Mouse (Mus musculus): ENCODE measurements at regions not wholly inside any gene's neighbourhood (a gene's known extent, or its start where the extent isn't known, plus 50 kb on each side); places are given as distances from the start of the nearest gene placed in this dataset.

DNA sequence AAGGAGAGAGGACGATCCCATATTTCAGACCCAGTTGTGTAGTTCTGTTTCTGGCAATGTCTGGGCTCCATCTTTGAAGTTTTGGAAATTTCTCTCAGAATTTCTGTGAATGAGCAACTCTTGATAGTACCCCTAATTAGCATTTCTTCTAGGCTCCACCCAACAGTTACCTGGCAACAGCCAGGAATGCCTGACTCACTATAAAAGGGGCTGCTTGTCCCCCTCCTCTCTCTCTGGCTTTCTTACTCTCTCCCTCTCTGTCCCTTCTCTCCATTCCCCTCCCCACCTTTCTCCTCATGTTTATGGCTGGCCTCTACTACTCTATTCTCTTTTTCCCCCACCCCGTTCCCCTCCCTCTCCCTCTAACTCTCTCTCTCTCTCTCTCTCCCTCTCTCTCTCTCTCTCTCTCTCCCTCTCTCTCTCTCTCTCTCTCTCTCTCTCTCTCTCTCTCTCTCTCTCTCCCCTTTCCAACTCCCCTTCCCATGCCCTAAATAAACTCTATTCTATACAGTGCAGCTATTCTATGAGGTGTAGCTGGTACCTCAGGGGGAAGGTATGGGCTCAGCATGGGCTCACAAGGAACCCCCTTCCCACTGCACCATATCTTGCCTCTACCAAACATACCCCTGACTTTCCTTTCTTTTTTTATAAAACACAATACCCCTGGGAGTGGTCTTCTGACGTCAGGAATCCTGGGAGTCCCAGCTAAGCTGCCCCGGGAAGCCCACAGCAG, 118.7 kb upstream of the Prok2 start:
- Histone ChIP-seq H3K4me1 (no peaks in the 10 kb centered on the region), H3K27me3 (replicated peaks) (peaks cover 39% of the 10 kb centered on the region), H3K4me2 (no peak overlapping the region), H3K27ac (replicated peaks) (no peak overlapping the region), H3K9ac (no peak overlapping the region), H3K9me3 (no peaks in the 10 kb centered on the region), H3K4me3 (no peak overlapping the region), H3K36me3 (no peaks in the 10 kb centered on the region)
- 42% methylated on average over 4 of the region's 4 CpGs for WGBS
- ATAC-seq (ENCODE audit: extremely low read depth, insufficient number of reproducible peaks, low FRiP score, low TSS enrichment), result no peak

- 58% methylated on average over 3 of the region's 3 CpGs for WGBS
- Histone ChIP-seq H3K27me3 (replicated peaks) (peaks cover 39% of the 10 kb centered on the region), H3K27ac (replicated peaks) (no peak overlapping the region), H3K4me2 (no peak overlapping the region), H3K4me1 (no peaks in the 10 kb centered on the region), H3K9me3 (no peaks in the 10 kb centered on the region), H3K4me3 (no peak overlapping the region), H3K9ac (no peak overlapping the region), H3K36me3 (no peaks in the 10 kb centered on the region)
- ATAC-seq (ENCODE audit: extremely low read depth, insufficient number of reproducible peaks, low FRiP score, low TSS enrichment), result no peak
Measured at GRCm38 (mm10) chr6:99843507-99843906, 117.3 kb upstream of the Prok2 start.

- Histone ChIP-seq H3K27me3 (replicated peaks) (peaks cover 39% of the 10 kb centered on the region), H3K9me3 (no peaks in the 10 kb centered on the region), H3K36me3 (no peaks in the 10 kb centered on the region), H3K4me3 (no peak overlapping the region), H3K27ac (replicated peaks) (no peak overlapping the region), H3K4me2 (no peak overlapping the region), H3K4me1 (no peaks in the 10 kb centered on the region), H3K9ac (no peak overlapping the region)
- ATAC-seq (ENCODE audit: extremely low read depth, insufficient number of reproducible peaks, low FRiP score, low TSS enrichment), result no peak
Measured at GRCm38 (mm10) chr6:99842723-99843122, 116.5 kb upstream of the Prok2 start.

GRCm38 (mm10) chr6:99840823-99841222, 114.6 kb upstream of the Prok2 start:
- peaks cover 39% of the 10 kb centered on the region for H3K27me3 ChIP-seq (replicated peaks)
- no peak overlapping the region for H3K4me3 ChIP-seq
- H3K9me3 ChIP-seq, result no peaks in the 10 kb centered on the region
- no peak overlapping the region for H3K27ac ChIP-seq (replicated peaks)
- WGBS, result 79% methylated on average over 6 of the region's 6 CpGs
- H3K36me3 ChIP-seq, result no peaks in the 10 kb centered on the region
- no peak overlapping the region for H3K9ac ChIP-seq
- H3K4me1 ChIP-seq, result no peaks in the 10 kb centered on the region
- no peak overlapping the region for H3K4me2 ChIP-seq
- ATAC-seq (ENCODE audit: extremely low read depth, insufficient number of reproducible peaks, low FRiP score, low TSS enrichment), result no peak

GRCm38 (mm10) chr6:99833323-99833722, 107.1 kb upstream of the Prok2 start:
- H3K4me1 ChIP-seq, result no peaks in the 10 kb centered on the region
- H3K27ac ChIP-seq (replicated peaks), result no peak overlapping the region
- WGBS, result 17% methylated on average over 3 of the region's 3 CpGs
- no peaks in the 10 kb centered on the region for H3K36me3 ChIP-seq
- no peaks in the 10 kb centered on the region for H3K27me3 ChIP-seq (replicated peaks)
- peak; percentile 54; the same call in 1 of the 2 replicates for ATAC-seq (ENCODE audit: extremely low read depth, insufficient number of reproducible peaks, low FRiP score, low TSS enrichment)
- H3K4me2 ChIP-seq, result no peak overlapping the region
- H3K9ac ChIP-seq, result no peak overlapping the region
- no peak overlapping the region for H3K4me3 ChIP-seq
- no peaks in the 10 kb centered on the region for H3K9me3 ChIP-seq

GRCm38 (mm10) chr6:99827625-99828024, 101.4 kb upstream of the Prok2 start:
- Histone ChIP-seq H3K36me3 (no peaks in the 10 kb centered on the region), H3K4me3 (no peak overlapping the region), H3K4me1 (0 out of 2 replicates have a peak, but pooled peaks cover 1% of the 10 kb centered on the region), H3K9ac (no peak overlapping the region), H3K27me3 (replicated peaks) (peaks cover 9% of the 10 kb centered on the region; the same call in 1 of the 2 replicates), H3K9me3 (no peaks in the 10 kb centered on the region), H3K4me2 (no peak overlapping the region), H3K27ac (replicated peaks) (no peak overlapping the region)
- no peak for ATAC-seq (ENCODE audit: extremely low read depth, insufficient number of reproducible peaks, low FRiP score, low TSS enrichment)
- WGBS, result 82% methylated on average over 5 of the region's 5 CpGs

GRCm38 (mm10) chr6:99824808-99825207, 98.6 kb upstream of the Prok2 start:
- Histone ChIP-seq H3K4me3 (no peak overlapping the region), H3K27me3 (replicated peaks) (peaks cover 25% of the 10 kb centered on the region), H3K9ac (no peak overlapping the region), H3K36me3 (no peaks in the 10 kb centered on the region), H3K4me1 (0 out of 2 replicates have a peak, but pooled peaks cover 5% of the 10 kb centered on the region), H3K9me3 (no peaks in the 10 kb centered on the region), H3K4me2 (no peak overlapping the region), H3K27ac (replicated peaks) (no peak overlapping the region)
- 62% methylated on average over 6 of the region's 6 CpGs for WGBS
- ATAC-seq (ENCODE audit: extremely low read depth, insufficient number of reproducible peaks, low FRiP score, low TSS enrichment), result no peak

DNA sequence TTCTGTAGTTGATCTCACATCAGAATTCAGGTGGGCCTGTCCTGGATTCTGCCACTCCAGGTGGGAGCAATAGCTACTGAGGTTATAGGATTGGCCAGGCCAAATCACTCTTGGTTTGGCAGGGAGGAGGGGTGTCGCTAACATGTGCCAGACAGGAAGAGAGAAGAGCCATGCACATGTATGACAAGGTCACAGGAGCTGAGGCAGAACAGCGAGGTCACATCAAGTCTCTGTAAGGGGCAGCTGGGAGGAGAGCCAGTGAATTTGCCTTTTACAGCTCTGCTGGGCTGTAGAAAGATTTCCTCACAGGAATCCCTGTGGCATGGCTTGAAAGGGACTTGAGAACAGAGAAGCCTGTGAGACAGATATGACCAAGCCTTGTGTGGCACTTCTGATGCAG, 96.3 kb upstream of the Prok2 start:
- Histone ChIP-seq H3K27ac (replicated peaks) (no peak overlapping the region), H3K27me3 (replicated peaks) (peaks cover 38% of the 10 kb centered on the region), H3K4me3 (no peak overlapping the region), H3K36me3 (no peaks in the 10 kb centered on the region), H3K9ac (no peak overlapping the region), H3K9me3 (no peaks in the 10 kb centered on the region), H3K4me1 (peaks cover 11% of the 10 kb centered on the region; the same call in 1 of the 2 replicates), H3K4me2 (no peak overlapping the region)
- no peak for ATAC-seq (ENCODE audit: extremely low read depth, insufficient number of reproducible peaks, low FRiP score, low TSS enrichment)
- 64% methylated on average over 2 of the region's 2 CpGs for WGBS

DNA sequence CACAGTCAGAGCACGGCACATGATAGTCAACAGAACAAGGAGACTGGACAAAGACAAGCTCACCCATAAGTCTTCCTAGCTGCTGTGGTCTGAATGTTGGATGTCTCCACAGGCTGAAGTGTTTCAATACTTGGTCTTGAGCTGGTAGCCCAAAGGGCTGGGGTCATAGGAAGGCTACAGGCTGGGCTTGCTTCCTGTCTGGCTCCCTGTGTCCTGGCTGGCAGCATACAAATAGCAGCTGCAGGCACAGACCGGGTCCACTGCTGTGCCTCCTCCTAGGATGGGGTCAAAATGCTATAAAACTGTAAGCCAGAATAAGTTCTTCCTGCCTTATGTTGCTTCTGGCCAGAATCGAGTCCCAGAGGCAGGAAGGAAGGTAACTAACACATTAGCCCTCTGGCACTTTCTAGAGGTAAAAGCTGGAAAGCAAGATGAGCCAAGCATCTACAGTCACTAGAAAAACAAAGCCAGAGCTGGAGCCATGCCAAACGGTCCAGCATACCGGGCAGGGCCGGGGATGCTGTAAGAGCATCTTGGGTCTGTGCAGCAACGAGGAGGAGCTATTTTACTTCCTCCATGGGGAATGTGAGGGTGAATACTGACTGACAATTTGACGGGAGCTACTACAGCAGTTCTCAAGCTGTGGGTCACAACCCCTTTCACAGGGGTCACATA, 93.2 kb upstream of the Prok2 start:
- no peak for ATAC-seq (ENCODE audit: extremely low read depth, insufficient number of reproducible peaks, low FRiP score, low TSS enrichment)

DNA sequence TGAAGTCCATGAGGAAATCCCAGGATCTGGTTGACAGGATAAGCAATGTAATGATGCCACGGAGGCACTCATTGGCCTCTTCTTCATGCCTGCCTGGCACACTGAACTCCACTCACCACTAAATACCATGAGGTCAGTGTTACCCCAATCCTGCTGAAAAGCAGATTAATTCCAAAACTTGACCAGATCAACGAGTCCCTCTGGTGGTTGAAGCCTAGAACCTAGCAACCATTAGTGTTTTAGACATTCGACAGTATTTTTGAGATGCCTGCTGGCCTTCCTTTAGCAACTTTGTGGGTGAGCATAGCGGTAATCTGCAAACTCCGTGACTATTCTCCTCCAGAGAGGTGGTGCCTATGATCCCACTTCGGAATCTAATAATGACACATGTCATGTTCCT, 92.3 kb upstream of the Prok2 start:
- H3K4me2 ChIP-seq, result no peak overlapping the region
- H3K27ac ChIP-seq (replicated peaks), result no peak overlapping the region
- no peak overlapping the region for H3K4me3 ChIP-seq
- H3K9ac ChIP-seq, result no peak overlapping the region
- no peak for ATAC-seq (ENCODE audit: extremely low read depth, insufficient number of reproducible peaks, low FRiP score, low TSS enrichment)
- 74% methylated on average over 6 of the region's 6 CpGs for WGBS
- H3K27me3 ChIP-seq (replicated peaks), result peaks cover 61% of the 10 kb centered on the region
- H3K9me3 ChIP-seq, result no peaks in the 10 kb centered on the region
- no peaks in the 10 kb centered on the region for H3K36me3 ChIP-seq
- peaks cover 11% of the 10 kb centered on the region; the same call in 1 of the 2 replicates for H3K4me1 ChIP-seq

More for the DNA sequence above, 93.2 kb upstream of the Prok2 start:
- Histone ChIP-seq H3K27me3 (replicated peaks) (peaks cover 55% of the 10 kb centered on the region), H3K4me2 (no peak overlapping the region), H3K4me1 (peaks cover 11% of the 10 kb centered on the region; the same call in 1 of the 2 replicates), H3K9me3 (no peaks in the 10 kb centered on the region), H3K27ac (replicated peaks) (no peak overlapping the region), H3K4me3 (no peak overlapping the region), H3K36me3 (no peaks in the 10 kb centered on the region), H3K9ac (no peak overlapping the region)
- WGBS, result 42% methylated on average over 8 of the region's 8 CpGs

GRCm38 (mm10) chr6:99817245-99817644, 91.1 kb upstream of the Prok2 start:
- H3K27me3 ChIP-seq (replicated peaks), result peaks cover 67% of the 10 kb centered on the region
- H3K27ac ChIP-seq (replicated peaks), result no peak overlapping the region
- ATAC-seq (ENCODE audit: extremely low read depth, insufficient number of reproducible peaks, low FRiP score, low TSS enrichment), result no peak
- H3K4me3 ChIP-seq, result no peak overlapping the region
- no peak overlapping the region for H3K4me2 ChIP-seq
- no peaks in the 10 kb centered on the region for H3K9me3 ChIP-seq
- peaks cover 6% of the 10 kb centered on the region; the same call in 1 of the 2 replicates for H3K4me1 ChIP-seq
- H3K9ac ChIP-seq, result no peak overlapping the region
- WGBS, result 80% methylated on average over 1 of the region's 1 CpGs
- H3K36me3 ChIP-seq, result no peaks in the 10 kb centered on the region

DNA sequence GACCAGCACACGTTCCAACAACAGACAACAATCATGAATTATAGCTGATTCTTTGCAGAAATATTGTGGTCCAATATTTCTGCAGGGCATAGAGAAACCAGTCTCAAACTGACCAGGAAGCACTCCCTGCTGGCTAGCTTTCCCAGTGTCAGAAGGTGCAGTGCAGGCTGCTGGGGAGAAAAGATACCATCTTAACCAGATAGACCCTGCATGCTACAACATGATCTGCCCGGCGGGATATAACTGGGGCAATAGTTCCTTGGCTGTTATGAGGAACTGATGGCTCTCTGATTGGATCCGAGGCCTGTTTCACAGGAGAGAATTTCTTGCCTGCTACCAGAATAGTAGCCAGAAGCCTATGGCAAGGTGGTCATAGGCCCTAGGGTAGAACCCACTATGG, 86.9 kb upstream of the Prok2 start:
- H3K4me3 ChIP-seq, result no peak overlapping the region
- no peaks in the 10 kb centered on the region for H3K36me3 ChIP-seq
- H3K9ac ChIP-seq, result no peak overlapping the region
- H3K9me3 ChIP-seq, result no peaks in the 10 kb centered on the region
- H3K27ac ChIP-seq (replicated peaks), result no peak overlapping the region
- WGBS, result 80% methylated on average over 4 of the region's 4 CpGs
- peaks cover 53% of the 10 kb centered on the region for H3K27me3 ChIP-seq (replicated peaks)
- no peak for ATAC-seq (ENCODE audit: extremely low read depth, insufficient number of reproducible peaks, low FRiP score, low TSS enrichment)
- peaks cover 15% of the 10 kb centered on the region for H3K4me1 ChIP-seq
- no peak overlapping the region for H3K4me2 ChIP-seq

Measured in heart, embryonic 13.5 days (tissue).